Mouse (Mus musculus) natural killer cell, adult 2 months (primary cell): ENCODE data around the gene Ccdc33.
A peak's percentile ranks its signal among the peaks of the same experiment; 100 is the strongest.

Source experiments
- DNase-seq, 2 experiments: peaks; one replicate each; pipeline ENCODE4 v3.0.0; 2022; ENCODE audit warnings: low spot score in 2 of 2

Gene Ccdc33

DNA sequence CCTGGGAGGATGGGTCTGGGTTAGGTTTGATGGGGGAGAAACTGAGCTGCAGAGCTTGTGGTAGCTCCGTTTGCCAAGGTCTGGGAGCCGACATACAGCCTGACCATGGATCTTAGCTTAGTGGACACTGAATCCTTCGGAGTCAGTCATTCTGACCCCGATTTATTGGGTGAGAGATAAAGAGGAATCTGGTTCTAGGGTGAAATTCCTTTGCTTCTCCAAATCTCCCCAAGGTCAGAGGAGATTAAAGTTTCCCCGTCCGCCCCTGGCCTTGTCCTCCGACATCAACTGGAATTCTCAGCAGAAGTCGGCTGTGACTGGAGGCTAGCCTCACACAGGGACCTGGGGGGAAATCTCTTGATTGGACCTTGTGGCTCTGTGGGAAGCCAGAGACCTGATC lies 107.1 kb downstream of the Ccdc33 start:
- DNase-seq = no peak

DNA sequence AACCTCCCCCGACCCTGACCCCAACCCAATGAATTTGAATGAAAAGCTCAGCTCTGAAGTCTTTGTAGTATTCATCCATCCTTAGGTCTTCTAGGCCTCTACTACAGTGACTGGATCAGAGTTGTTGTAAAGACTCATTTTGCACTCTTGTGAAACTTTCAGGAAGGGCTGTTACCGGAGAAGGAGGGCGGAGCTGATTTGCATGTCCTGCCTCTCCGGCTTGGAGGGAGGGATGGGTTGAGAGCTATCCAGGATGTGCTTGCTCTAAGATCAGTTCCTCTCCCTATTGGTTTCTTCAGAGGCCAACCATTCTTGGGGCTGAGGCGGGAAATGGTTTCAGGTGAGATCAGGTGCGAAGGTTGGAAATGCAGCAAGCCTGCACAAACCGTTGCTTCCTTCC lies 107.6 kb downstream of the Ccdc33 start:
- no peak for DNase-seq

- no peak for DNase-seq
Observed at GRCm38 (mm10) chr9:58009588-58009987, 109.0 kb downstream of the Ccdc33 start.

- no peak for DNase-seq
Observed at GRCm38 (mm10) chr9:58009015-58009362, 109.6 kb downstream of the Ccdc33 start.

- no peak for DNase-seq
Observed at GRCm38 (mm10) chr9:58008336-58009014, 110.1 kb downstream of the Ccdc33 start.

GRCm38 (mm10) chr9:58005753-58006461 lies 112.7 kb downstream of the Ccdc33 start, which contains the start of gene Cyp11a1:
Cyp11a1 (plus strand) TSS chr9:58006411.
- DNase-seq = no peak

- no peak for DNase-seq
Observed at GRCm38 (mm10) chr9:58003272-58003671, 115.4 kb downstream of the Ccdc33 start.

DNA sequence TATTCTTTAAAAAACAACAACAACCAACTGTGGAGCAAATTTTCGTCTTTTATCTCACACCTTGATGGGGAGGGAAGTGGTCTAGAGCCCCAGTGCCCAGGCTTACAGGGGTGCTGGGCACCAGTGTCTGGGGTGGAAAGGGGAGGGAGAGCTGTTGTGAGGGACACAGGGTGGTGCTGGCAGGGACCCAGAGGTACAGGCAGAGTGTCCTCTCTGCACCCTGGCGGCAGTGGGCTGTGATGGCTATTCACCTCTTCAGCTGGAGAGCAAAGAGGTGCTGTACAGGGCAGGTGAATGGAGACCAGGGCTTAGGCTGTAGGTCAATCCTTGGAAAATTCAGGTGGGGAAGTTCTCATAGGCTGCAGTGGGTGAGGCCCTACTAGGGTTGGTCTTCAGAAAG lies 118.9 kb downstream of the Ccdc33 start:
- no peak for DNase-seq

DNA sequence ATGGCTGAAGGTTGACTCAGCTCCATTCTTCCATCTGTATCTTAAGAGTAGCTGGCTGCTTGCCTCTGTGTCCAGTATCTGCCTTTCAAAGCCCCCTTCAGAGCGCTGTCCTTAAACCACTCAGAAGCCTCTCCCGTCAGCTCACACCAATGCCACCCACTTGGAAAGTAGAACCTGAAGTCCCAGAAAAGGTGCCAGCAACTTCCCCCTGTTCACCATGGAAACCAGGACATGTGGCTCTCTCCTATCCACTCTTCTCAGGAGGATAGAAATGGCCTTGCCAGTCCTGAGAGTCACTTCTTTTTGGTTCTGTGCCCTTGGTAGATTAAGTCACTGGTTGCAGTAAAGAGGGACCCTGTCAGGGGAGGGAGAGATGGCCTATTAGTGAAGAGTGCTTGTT lies 119.9 kb downstream of the Ccdc33 start:
- DNase-seq = no peak

GRCm38 (mm10) chr9:57998032-57998659 lies 120.5 kb downstream of the Ccdc33 start:
- DNase-seq = peak; percentile 36 to 57

DNA sequence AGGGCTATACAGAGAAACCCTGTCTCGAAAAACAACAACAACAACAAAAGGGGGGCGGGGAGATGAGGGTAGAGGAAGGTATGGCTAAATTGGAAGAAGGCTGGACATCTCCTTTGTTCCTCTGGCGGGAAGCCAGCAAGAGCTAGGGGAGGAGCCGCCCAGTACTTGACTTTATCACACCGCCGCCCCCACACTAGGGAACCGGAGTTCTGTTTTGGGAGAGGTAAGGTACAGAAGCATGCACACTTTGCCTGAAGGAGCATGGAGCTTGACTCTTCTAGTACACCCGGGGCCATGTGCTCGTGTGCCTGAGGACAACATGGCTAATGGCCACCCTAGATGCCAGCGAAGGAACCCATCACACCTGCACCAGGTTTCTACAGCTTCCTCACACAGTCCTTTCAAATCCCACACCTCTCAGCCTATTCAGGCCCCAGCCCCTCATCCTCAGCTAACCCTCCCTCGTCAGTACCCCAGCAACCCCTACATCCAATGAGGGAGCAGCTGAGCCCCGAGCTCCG lies 121.1 kb downstream of the Ccdc33 start:
- DNase-seq = no peak

DNA sequence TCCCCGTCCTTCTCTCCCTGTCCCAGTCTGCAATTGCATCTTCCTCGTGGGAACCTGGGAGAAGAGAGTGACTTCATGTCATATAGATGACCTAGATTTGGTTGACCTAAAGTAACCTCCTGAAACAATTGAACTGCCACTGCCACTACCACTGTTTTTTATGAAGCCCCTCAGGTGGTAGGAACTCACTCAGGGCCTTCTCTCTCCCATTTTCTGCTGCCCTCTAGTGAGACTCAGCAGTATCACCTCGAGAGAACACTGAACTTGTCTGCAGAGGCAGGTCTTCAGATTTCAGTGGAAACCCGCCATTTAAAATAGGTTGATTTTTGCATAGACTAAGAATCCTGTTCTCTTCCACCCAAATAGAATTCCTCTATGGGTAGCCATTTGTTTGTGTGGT lies 123.3 kb downstream of the Ccdc33 start:
- DNase-seq = no peak

DNA sequence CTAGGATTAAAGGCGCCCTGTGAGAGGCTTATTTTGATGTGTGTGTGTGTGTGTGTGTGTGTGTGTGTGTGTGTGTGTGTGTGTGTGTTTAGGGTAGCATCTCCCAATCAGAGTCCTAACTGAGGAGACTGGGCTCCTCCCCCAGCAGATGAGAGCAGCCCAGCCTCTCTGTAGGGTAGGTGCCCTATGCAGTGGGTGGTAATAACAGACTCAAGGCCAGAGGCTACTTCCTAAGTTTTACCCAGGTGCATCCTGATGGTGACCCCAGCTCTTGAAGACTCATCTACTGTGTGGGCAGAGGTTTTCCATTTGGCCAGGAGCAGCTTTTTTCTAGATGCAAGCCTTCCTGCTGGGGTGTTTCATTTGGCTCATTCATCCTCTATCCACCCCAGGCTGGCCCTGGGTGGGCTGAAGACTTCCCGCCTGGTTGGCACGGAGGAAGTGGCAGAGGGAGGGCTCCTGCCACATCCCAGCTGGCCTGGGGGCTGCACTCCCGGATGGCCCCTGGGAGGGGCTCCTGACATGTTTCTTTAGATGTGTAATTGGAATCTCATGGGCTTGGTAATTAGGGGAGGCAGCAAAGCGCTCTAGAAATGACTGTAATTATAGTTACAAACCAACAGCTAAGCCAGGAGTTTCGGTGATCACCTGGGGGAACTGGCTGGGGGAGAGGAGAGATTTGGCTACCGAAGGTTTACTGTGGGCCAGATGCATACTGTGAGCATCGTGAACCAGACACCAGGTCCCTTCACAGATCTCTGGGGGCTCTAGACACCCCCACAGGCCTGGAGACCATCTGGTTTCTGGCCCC lies 125.6 kb downstream of the Ccdc33 start:
- DNase-seq = no peak

DNA sequence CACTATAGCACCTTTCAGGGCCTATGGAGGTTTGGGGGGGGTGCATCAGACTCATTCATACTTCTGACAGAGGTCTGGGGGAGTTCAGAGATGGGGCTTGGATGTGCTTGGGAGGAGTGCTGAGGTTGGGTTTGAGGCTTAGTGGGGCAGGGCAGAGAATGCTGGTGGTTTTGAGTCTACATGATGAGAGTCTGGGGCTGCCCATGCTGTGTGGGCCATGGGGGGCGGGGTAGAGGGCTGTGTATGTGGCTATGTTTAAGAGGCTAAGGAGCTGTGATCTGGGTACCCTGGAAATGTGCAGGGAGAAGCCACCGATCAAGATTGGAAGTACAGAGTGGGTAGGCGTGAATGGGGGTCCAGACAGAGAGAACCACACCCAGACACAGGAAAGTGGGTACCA lies 126.6 kb downstream of the Ccdc33 start:
- DNase-seq = no peak

DNA sequence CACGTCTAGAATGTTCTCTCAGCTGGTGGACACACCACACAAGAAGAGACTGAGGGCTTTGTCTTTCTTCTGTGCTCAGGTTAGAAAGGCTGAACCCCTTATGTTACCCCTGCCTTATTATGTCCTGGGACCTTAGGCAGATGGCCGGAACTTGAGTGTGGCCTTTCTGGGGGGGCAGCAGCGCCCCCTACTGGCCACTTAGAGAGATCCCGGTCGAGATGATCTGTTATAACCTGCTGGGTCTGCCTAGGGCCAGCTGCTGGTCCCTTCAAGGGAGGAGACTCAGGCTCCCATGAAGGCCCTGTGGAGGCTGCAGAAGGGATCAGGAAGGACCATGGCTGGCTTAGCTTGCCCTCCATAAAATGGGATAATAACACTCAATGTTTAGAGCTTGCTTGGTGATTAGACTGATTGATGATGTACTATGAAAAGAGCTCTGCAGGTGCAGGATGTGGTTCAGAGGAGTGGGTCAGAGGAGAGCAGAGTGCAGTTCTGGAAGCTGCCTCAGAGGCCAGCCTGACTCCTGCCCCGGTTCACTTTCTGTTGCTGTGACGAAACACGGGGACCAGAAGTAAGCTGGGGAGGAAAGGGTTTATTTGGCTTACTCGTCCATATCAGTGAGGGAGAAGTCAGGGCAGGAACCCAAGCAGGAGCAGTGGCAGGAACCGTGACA lies 128.0 kb downstream of the Ccdc33 start:
- DNase-seq = peak; percentile 17 to 60

DNA sequence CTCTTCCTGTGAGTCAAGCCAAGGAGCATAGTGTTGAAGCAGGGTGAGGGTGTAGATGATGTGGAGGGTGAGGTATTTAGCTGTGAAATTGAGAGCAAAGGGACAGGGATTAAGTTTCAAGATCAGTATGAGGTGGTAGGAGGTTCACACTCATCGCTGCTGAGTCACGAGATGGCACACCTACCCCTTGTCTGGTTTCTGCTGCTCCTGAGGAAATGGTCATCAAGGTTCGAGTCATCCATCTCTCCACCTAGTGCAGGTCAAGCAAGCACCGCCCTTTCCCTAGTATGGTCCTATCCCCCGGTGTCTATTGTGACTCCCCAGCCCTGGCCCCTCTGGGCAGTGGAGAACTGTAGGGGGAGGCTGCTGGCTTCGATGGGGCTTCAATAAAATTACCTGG lies 129.3 kb downstream of the Ccdc33 start:
- DNase-seq = no peak

DNA sequence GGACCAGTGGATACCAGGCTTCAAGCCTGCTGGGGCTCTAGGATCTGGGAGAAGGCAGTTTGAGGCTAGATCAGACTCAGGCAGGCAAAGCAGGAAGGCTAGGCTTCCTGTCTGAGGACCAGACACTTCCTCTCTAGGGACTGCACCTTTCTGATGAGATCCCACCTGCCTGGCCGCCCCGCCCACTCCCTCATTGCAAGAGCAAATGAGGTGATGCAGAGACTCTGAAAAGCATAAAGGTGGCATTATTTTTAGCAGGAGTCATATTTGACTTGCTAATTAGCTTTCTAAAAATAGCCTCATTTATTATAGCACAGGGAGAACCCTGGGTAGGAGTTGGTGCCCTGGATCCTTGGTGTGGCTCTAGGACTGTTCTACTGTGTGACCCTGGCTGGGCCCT lies 130.5 kb downstream of the Ccdc33 start:
- peak in 1 of 2 experiments; percentile 61 for DNase-seq

DNA sequence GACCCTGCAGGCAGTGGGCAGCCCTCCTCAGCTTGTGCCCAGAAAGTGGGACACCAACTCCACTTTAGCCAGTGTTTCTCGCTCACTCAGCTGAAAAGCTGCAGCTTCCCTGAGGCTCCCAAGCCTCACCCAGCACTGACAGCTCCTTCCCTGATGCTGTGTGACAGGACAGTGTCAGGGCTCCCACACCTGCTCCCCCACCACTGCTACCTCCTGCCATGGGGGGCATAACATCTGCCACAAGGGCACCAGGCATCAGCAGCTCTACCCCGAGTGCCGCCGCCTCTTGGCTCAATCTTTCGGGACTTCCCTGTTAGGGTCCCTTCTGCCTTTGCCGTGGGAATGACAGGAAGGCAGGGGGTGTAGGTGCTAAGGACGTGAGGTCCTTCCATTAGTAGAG lies 132.3 kb downstream of the Ccdc33 start:
- no peak for DNase-seq

DNA sequence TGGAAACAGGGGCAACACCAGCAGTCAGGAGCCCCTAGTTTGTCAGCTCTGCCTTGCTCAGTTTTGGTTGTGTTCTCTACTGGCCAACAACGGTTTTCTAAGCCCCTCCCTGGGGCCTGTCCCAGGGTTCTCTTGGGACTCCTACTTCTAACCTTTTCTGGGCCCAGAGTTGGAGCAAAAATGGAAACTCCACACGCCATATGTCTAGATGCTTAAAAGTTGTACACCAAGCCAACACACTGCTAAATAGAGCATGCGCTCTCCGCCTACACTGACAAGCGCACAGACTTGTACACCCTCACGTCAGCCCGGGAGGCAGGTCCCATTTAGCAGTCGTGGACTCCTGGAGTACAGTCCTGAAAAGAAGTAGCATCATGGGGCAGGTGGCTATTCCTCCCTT lies 133.3 kb downstream of the Ccdc33 start:
- no peak for DNase-seq

- DNase-seq = no peak
Observed at GRCm38 (mm10) chr9:57980570-57980969, 138.1 kb downstream of the Ccdc33 start.

DNA sequence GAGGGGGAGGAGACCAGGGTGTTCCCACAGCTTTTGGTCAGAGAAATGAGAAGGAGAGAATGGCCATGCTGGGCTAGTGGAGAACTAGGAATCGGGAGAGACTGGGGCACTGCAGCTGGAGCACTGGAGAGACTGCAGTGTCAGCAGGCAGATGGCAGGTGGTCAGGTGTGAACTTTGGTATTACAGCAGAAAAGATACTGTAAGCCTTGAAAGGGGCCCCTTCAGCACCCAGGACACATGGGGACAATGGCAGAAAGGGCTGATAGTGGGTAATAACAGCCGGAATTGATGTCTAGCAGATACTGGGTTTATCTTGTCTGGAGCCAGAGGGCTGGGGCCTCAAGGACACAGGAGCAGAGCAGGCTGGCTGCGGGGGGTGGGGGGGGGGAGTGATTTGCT lies 139.8 kb downstream of the Ccdc33 start:
- DNase-seq = no peak
